Mouse (Mus musculus): ENCODE results near the gene Epas1.

DNA sequence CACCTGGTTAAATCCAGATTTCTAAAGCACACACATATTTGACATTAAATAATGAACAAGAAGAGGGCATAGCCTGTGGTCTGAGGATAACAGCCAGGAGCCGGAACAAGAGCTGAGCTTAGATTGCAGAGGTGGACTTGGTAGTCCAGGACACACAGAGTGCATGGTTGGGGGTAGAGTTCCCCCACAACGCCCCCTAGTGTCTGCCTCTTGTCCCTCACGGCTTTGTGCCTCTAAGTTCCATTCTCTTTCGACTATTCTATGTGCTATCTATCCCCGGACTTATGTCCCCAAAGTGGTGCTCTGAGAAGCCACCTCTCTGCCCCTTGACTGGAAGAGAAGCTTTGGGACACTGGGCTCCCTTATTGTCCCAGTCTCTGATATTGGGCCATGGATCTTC, 50.2 kb downstream of the Epas1 start:
- TF ChIP-seq CTCF (IDR thresholded peaks at IDR 0.05; ENCODE audit: low read depth, low read length) (peak; percentile 67), POLR2A (IDR thresholded peaks at IDR 0.05; ENCODE audit: insufficient read depth, low read length) (no peak), EP300 (IDR thresholded peaks at IDR 0.05; ENCODE audit: insufficient read depth, low read depth, low read length) (no peak)

Data from ES-Bruce4 (cell line).